Mouse (Mus musculus) lung, embryonic 14.5 days (tissue): Measurements from ENCODE around the gene Prkag3. TPM values are rescaled to one million over a fixed set of nuclear protein-coding genes. Genes with fewer than 3 reads are reported as not detected.
A peak's percentile ranks its signal among the peaks of the same experiment; 100 is the strongest.

Experiments
- ATAC-seq: fragments of 200-750 bp; cut with Nextera tagmentation; 2 replicates; pipeline ENCODE4 v1.8.0; 2017; ENCODE audit warnings: mild to moderate bottlenecking, moderate TSS enrichment, moderate library complexity; ENCODE audit not compliant: insufficient read depth
- DNase-seq: peaks from one replicate; pipeline ENCODE4 v3.0.0-alpha.2; 2015
- H3K27ac ChIP-seq: fragments of 300-500 bp; sonication (generic); 2 replicates; pipeline ENCODE4 v1.5.1; 2014; ENCODE audit warnings: low read depth, mild to moderate bottlenecking, moderate library complexity
- H3K27me3 ChIP-seq: fragments of 300-500 bp; sonication (generic); 2 replicates; pipeline ENCODE4 v1.6.1; 2014; ENCODE audit warnings: low read length, control low read depth; ENCODE audit not compliant: insufficient read depth
- H3K36me3 ChIP-seq: fragments of 300-500 bp; sonication (generic); 2 replicates; pipeline ENCODE4 v1.6.1; 2014; ENCODE audit warnings: control low read depth; ENCODE audit not compliant: insufficient read depth
- H3K4me1 ChIP-seq: fragments of 300-500 bp; sonication (generic); 2 replicates; pipeline ENCODE4 v1.6.1; 2014; ENCODE audit warnings: antibody characterized with exemption, control low read depth; ENCODE audit not compliant: insufficient read depth
- H3K4me2 ChIP-seq: fragments of 300-500 bp; sonication (generic); 2 replicates; pipeline ENCODE4 v1.6.1; 2014; ENCODE audit warnings: mild to moderate bottlenecking
- H3K4me3 ChIP-seq: fragments of 300-500 bp; sonication (generic); 2 replicates; pipeline ENCODE4 v1.5.1; 2014; ENCODE audit warnings: low read depth, low read length
- H3K9ac ChIP-seq: fragments of 300-500 bp; sonication (generic); 2 replicates; pipeline ENCODE4 v1.6.1; 2014
- H3K9me3 ChIP-seq: fragments of 300-500 bp; sonication (generic); 2 replicates; pipeline ENCODE4 v1.6.1; 2016; ENCODE audit warnings: low read depth, low read length, control low read depth
- CTCF ChIP-seq: IDR thresholded peaks from 2 replicates; pipeline ENCODE4 v1.5.1; 2016; ENCODE audit warnings: antibody characterized with exemption, low read depth
- WGBS: fragments of 180-500 bp; shearing (Covaris S2); extraction: QIAGEN DNeasy Blood & Tissue Kit; methylation state at CpG from one replicate; pipeline ENCODE4 v1.1.7; 2014; 5-methylcytosine and 5-hydroxymethylcytosine counted together
- polyA plus RNA-seq: library from polyadenylated mRNA; unstranded; fragments of >200 nt; fragmentation: Nextera tagmentation; extraction: Ambion mirVana; gene quantifications from 2 replicates; pipeline ENCODE4 v1.2.1, GENCODE M21; 2014

Prkag3 gene
- 0.12 and 0.29 TPM in 2 replicates for polyA plus RNA-seq

DNA sequence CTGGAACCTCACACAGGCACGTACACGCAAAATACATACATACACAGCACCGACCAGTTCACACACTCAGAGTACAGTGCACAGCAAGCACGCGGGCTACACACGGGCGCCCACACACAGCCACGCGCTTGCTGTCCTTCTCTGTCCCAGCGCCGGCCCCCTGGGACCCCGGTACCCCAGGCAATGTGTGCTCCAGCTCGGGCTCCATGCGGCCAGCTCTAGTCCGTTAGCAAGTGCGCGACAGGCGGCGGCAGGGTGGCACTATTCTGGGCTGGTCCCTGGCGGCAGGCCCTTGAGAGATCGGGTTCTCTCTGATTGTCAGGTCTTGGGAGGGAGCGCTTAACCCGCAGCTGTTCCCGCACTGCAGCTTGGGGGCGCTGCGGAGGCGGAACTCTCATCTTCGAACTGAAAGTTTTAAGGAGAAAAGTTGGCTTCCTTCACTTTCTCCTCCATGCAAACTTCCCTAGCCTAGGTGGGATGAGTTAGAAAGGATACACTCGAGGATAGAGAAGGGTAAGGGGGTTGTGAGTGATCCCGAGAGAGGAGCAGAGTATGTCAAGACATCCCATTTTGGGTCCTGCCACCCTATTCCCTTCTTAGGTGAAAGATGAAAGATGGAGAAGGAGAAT is at the start of gene Prkag3:
TSS of gene Prkag3 (minus strand) at position 579 of the 629 bp plus-strand sequence.
- 8% methylated on average over 30 of the region's 30 CpGs for WGBS
- ATAC-seq = peak; percentile 77
- TF ChIP-seq CTCF = peak; percentile 64
- H3K36me3 ChIP-seq = no peaks in the 10 kb centered on the region
- H3K9ac ChIP-seq = peak within 1 kb of the TSS; percentile 24; the same call in 1 of the 2 replicates
- H3K27ac ChIP-seq = no peak within 1 kb of the TSS
- peak within 1 kb of the TSS; percentile 5; the same call in 1 of the 2 replicates for H3K4me3 ChIP-seq
- no peaks in the 10 kb centered on the region for H3K4me1 ChIP-seq
- peaks cover 12% of the 10 kb centered on the region; the same call in 1 of the 2 replicates for H3K27me3 ChIP-seq
- peak within 1 kb of the TSS; percentile 54 for H3K4me2 ChIP-seq
- DNase-seq = peak; percentile 76
- H3K9me3 ChIP-seq = no peaks in the 10 kb centered on the region

DNA sequence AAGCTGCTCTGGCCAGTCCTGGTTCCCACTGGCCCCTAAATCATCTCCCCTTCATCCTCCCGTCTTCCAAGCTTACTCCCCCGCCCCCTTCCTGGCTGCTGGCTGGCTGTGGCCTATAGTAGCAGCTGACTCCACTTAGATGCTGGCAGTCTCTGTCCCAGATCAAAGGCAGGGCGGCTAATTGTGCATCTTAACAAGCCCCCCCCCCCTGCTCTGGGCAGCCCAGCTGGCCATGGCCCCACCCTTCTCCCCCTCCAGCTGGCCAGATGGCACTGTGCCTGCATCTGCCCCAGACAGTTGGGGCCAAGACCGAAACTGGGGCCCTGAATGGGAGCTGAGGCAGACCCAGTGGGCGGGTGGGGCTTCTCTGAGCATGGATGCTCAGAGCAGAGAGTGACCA is 48.4 kb upstream of the Prkag3 start:
- H3K4me3 ChIP-seq = no peak overlapping the region
- TF ChIP-seq CTCF = no peak
- ATAC-seq = peak; percentile 75
- no peak overlapping the region for H3K9ac ChIP-seq
- WGBS = 15% methylated on average over 5 of the region's 5 CpGs
- no peak overlapping the region for H3K4me2 ChIP-seq
- no peaks in the 10 kb centered on the region for H3K9me3 ChIP-seq
- H3K27ac ChIP-seq = no peak overlapping the region
- H3K36me3 ChIP-seq = no peaks in the 10 kb centered on the region
- 0 out of 2 replicates have a peak, but pooled peaks cover 3% of the 10 kb centered on the region for H3K4me1 ChIP-seq
- peak; percentile 76 for DNase-seq
- peaks cover 98% of the 10 kb centered on the region for H3K27me3 ChIP-seq

DNA sequence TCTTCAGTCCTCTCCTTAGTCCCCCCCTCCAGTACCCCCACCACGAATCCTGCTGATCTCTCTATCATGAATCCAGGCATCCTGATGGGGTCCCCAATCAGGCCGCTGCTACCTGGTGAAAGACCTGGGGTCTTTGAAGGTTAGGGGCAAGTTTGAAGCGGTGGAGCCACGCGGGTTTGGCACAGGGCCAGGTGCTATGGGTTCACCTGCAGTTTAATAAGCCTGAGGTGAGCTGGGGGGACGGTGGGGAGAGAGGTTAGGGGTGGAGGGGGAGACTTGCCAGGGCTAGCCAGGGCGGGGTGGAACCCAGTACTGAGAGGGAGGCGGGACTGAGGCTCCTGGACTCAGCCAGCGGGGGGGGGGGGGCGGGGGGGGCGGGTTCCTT is 46.1 kb upstream of the Prkag3 start:
- DNase-seq (no peak), ATAC-seq (no peak)
- Histone ChIP-seq H3K9me3 (no peaks in the 10 kb centered on the region), H3K36me3 (no peaks in the 10 kb centered on the region), H3K27ac (no peak overlapping the region), H3K9ac (no peak overlapping the region), H3K4me2 (peak overlapping the region; percentile 53; the same call in 1 of the 2 replicates), H3K4me1 (0 out of 2 replicates have a peak, but pooled peaks cover 5% of the 10 kb centered on the region), H3K4me3 (peak overlapping the region; percentile 21; the same call in 1 of the 2 replicates), H3K27me3 (peaks cover 99% of the 10 kb centered on the region)
- 0% methylated on average over 6 of the region's 11 CpGs for WGBS
- no peak for TF ChIP-seq CTCF

DNA sequence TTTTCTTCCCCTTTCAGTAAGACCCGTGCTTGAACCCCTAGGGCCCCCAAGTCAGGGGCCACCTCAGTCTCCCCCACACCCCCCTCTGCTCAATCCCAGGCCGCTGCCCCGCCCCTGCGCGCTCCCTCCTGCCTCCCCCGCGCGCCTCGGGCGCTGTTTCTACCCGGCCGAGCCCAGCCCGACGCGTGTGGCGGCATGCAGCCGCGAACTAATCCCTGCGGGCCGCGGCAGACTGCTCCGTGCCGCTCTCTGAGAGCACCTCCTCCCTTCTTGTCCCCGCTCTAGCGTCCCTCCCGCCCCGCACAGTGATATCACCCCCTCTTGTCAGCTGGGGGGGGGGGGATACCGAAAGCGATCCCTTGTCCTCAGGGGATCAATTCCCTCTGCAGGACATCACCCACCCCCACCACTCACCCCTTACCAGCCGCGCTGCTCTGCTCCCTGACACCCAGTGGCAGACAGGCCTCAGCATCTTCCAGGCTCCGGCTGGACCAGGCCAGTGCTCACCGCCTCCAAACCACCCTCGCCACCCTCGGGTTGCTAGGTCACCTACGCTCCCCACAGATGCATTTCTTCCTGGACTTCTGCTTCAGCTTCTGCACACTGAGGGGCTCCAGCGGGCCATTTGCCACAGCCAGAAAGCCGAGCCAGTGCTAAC is 45.6 kb upstream of the Prkag3 start:
- Histone ChIP-seq H3K36me3 (no peaks in the 10 kb centered on the region), H3K4me2 (peak overlapping the region; percentile 53), H3K27ac (no peak overlapping the region), H3K4me3 (peak overlapping the region; percentile 21; the same call in 1 of the 2 replicates), H3K9me3 (no peaks in the 10 kb centered on the region), H3K9ac (no peak overlapping the region), H3K4me1 (0 out of 2 replicates have a peak, but pooled peaks cover 5% of the 10 kb centered on the region), H3K27me3 (peaks cover 99% of the 10 kb centered on the region)
- under 1% methylated on average over 38 of the region's 38 CpGs for WGBS
- no peak for TF ChIP-seq CTCF
- ATAC-seq (peak; percentile 44; the same call in 1 of the 2 replicates), DNase-seq (peak; percentile 53)

DNA sequence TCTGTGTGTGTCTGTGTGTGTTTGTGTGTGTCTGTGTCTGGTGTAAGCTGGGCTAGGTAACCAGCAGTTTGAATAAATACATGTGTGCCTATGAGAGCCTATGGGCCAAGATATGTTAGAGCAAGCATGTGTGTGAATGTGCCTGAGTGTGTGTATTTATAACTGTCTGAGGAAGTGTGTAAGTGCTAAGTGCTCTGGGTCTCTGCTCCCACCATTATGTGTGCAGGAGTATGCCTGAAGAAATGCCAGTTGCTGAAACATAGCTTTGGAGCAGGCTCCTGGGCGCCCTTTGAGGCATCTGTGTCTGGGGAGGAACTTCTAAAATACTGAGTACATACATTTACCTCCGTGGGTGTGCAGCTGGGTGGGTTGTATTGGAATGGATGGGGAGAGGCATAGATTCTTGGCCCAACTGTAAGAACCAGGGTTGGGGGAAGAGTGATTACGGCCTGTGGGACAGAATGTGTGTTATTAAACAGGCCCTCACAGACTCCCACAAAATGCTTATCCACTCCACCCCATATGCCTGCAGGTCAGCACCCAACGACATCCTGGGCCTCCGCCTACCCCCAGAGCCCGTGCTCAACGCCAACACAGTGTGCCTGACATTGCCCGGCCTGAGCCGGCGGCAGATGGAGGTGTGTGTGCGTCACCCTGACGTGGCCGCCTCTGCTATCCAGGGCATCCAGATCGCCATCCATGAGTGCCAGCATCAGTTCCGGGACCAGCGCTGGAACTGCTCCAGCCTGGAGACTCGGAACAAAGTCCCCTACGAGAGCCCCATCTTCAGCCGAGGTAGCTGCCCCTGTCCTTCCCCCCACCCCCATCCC is 44.0 kb upstream of the Prkag3 start:
- WGBS = 13% methylated on average over 19 of the region's 19 CpGs
- Histone ChIP-seq H3K9me3 (no peaks in the 10 kb centered on the region), H3K27ac (no peak overlapping the region), H3K4me3 (no peak overlapping the region), H3K4me1 (0 out of 2 replicates have a peak, but pooled peaks cover 5% of the 10 kb centered on the region), H3K36me3 (no peaks in the 10 kb centered on the region), H3K9ac (no peak overlapping the region), H3K4me2 (no peak overlapping the region), H3K27me3 (peaks cover 100% of the 10 kb centered on the region)
- no peak for TF ChIP-seq CTCF
- no peak for DNase-seq
- ATAC-seq = no peak

DNA sequence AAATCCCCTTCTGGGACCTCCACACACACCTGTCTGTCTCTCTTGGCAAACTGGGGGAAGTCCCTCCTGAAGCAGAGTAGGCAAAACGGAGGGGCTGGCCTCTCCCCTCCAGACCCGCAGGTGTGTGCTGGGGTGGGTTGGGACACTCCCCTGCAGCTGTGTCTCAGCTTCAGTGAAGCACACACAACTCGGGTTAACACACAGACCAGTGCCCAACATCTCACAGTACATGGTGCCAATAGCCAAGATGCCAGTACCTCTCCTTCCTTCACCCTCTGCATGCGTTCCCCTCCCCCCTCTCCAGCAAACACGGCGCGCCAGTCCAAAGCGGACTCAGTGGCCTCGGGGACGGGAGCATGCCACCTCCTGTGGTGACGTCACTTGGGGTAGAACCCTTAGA is 42.2 kb upstream of the Prkag3 start, which contains the start of gene Wnt10a:
TSS of gene Wnt10a (plus strand) at position 268 of the 400 bp plus-strand sequence.
- no peak for DNase-seq
- Histone ChIP-seq H3K4me3 (peak within 1 kb of the TSS; percentile 28), H3K36me3 (no peaks in the 10 kb centered on the region), H3K4me1 (0 out of 2 replicates have a peak, but pooled peaks cover 2% of the 10 kb centered on the region), H3K4me2 (peak within 1 kb of the TSS; percentile 62), H3K27me3 (peaks cover 100% of the 10 kb centered on the region), H3K27ac (no peak within 1 kb of the TSS), H3K9ac (no peak within 1 kb of the TSS), H3K9me3 (no peaks in the 10 kb centered on the region)
- ATAC-seq = no peak
- TF ChIP-seq CTCF = no peak
- 1% methylated on average over 11 of the region's 11 CpGs for WGBS
